ENCODE assay signal across 8 mouse cellular contexts in the genomic region with DNA sequence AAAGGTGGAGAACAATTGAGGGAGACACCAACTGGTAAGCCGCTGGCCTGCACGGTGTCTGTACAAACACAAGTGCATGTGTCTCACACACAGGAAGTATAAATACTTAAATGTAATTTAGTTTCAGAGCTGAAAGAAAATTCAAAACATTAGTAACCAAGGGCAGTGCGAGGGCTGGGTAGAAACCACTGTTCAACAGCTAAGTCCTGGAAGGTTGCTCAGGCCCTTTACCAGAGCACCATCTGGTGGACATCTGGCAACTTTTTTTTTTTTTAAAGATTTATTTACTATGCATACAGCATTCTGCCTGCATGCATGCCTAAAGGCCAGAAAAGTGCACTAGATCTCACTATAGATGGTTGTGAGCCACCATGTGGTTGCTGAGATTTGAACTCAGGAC. TPM values are rescaled to one million over a fixed set of nuclear protein-coding genes. Genes with fewer than 3 reads are reported as not detected.
A peak's percentile ranks its signal among the peaks of the same experiment; 100 is the strongest.
DNase-seq lines count a peak whose midpoint lies in the region; ATAC-seq and TF ChIP-seq lines count a peak whose summit lies in the region.

No protein-coding gene starts in this region.

- H3K4me1 ChIP-seq in cerebellum, adult 2 months (ENCODE audit: control insufficient read depth, insufficient read depth, low read length) = no peaks in the 10 kb centered on the region
- H3K4me1 ChIP-seq in neural tube, embryonic 15.5 days = peaks cover 6% of the 10 kb centered on the region

- no peak overlapping the region for H3K27ac ChIP-seq in cerebellum, adult 2 months (ENCODE audit: insufficient read depth, low read length)
- H3K27ac ChIP-seq in neural tube, embryonic 15.5 days (replicated peaks) = no peak overlapping the region

- no peak overlapping the region for H3K4me2 ChIP-seq in neural tube, embryonic 15.5 days

- H3K27me3 ChIP-seq in cerebellum, adult 2 months (ENCODE audit: control insufficient read depth, insufficient read depth, low read length) = no peaks in the 10 kb centered on the region
- no peaks in the 10 kb centered on the region for H3K27me3 ChIP-seq in neural tube, embryonic 15.5 days (replicated peaks)

- ATAC-seq in neural tube, embryonic 15.5 days (ENCODE audit: low FRiP score) = no peak
- ATAC-seq in granulocyte monocyte progenitor cell, adult 5-6 weeks (replicated peaks; ENCODE audit: poor library complexity, severe bottlenecking) = 0 out of 2 replicates have a peak, but pooled peaks have one; percentile 27

- peak; percentile 26; the same call in 1 of the 2 replicates for TF ChIP-seq CTCF in cerebellum, adult 2 months (IDR thresholded peaks at IDR 0.05; ENCODE audit: borderline replicate concordance, insufficient read depth, low read depth, low read length)

- H3K9ac ChIP-seq in neural tube, embryonic 15.5 days (replicated peaks) = no peak overlapping the region

- H3K9me3 ChIP-seq in neural tube, embryonic 15.5 days (replicated peaks) = no peaks in the 10 kb centered on the region

- H3K36me3 ChIP-seq in neural tube, embryonic 15.5 days = peaks cover 44% of the 10 kb centered on the region

- 70% methylated on average over 3 of the region's 3 CpGs for WGBS in cerebellum, adult 2 months
- 68% methylated on average over 3 of the region's 3 CpGs for WGBS in neural tube, embryonic 15.5 days

- no peak for DNase-seq in cerebellum, adult 2 months
- no peak for DNase-seq in cerebellum, adult 8-10 months
- DNase-seq in neural tube, embryonic 10.5 days (ENCODE audit: extremely low spot score, low spot score) = peak; percentile 22
- peak; percentile 31 for DNase-seq in lung, postnatal 25 days (ENCODE audit: low spot score)
- no peak for DNase-seq in ovary, postnatal 14 days (ENCODE audit: low spot score)
- DNase-seq in ovary, adult 18-20 months (ENCODE audit: low spot score) = no peak

- no peak for TF ChIP-seq POLR2A in cerebellum, adult 2 months (IDR thresholded peaks at IDR 0.05; ENCODE audit: borderline replicate concordance, insufficient read depth, low read length)

- no peak overlapping the region for H3K4me3 ChIP-seq in cerebellum, adult 2 months (replicated peaks; ENCODE audit: insufficient read depth, low read depth, low read length)
- H3K4me3 ChIP-seq in neural tube, embryonic 15.5 days (replicated peaks) = no peak overlapping the region

RNA-seq across cellular contexts. Expression of a gene that starts 5.9 kb away (rescaled TPM):
- polyA plus RNA-seq in cerebellum, adult 2 months (2012; rRNA removed) = 45.7 and 46.6 TPM in 2 replicates
- polyA plus RNA-seq in neural tube, embryonic 15.5 days (2015; fragmentation: Nextera tagmentation; extraction: Ambion mirVana) = 42.8 and 48.4 TPM in 2 replicates
- 29.6 and 38.1 TPM in 2 replicates for total RNA-seq in granulocyte monocyte progenitor cell, adult 5-6 weeks (2014; fragmentation: Nextera tagmentation)
- total RNA-seq in granulocyte monocyte progenitor cell, adult 5-6 weeks (2017) = 8.3 and 9.3 TPM in 2 replicates

RNA-seq across cellular contexts. Expression of a gene that starts 20.6 kb away (rescaled TPM):
- 22.5 and 22.8 TPM in 2 replicates for polyA plus RNA-seq in cerebellum, adult 2 months (2012; rRNA removed)
- 19.8 and 22.2 TPM in 2 replicates for polyA plus RNA-seq in neural tube, embryonic 15.5 days (2015; fragmentation: Nextera tagmentation; extraction: Ambion mirVana)
- total RNA-seq in granulocyte monocyte progenitor cell, adult 5-6 weeks (2014; fragmentation: Nextera tagmentation) = 1.8 TPM in 1 of 2 replicates, not detected in the other
- total RNA-seq in granulocyte monocyte progenitor cell, adult 5-6 weeks (2017) = not detected in 2 replicates

RNA-seq across cellular contexts. Expression of a gene that starts 53.7 kb away (rescaled TPM):
- 3.0 and 3.3 TPM in 2 replicates for polyA plus RNA-seq in cerebellum, adult 2 months (2012; rRNA removed)
- 6.2 and 10.4 TPM in 2 replicates for polyA plus RNA-seq in neural tube, embryonic 15.5 days (2015; fragmentation: Nextera tagmentation; extraction: Ambion mirVana)
- total RNA-seq in granulocyte monocyte progenitor cell, adult 5-6 weeks (2014; fragmentation: Nextera tagmentation) = 0.36 TPM in 1 of 2 replicates, not detected in the other
- not detected in 2 replicates for total RNA-seq in granulocyte monocyte progenitor cell, adult 5-6 weeks (2017)

Comparison
In these comparisons a context has a peak if more than half of its experiments do, and no peak if none do; other contexts are left out.
1. DNase-seq: peak in neural tube, embryonic 10.5 days (single experiment) and lung, postnatal 25 days (single experiment); none in cerebellum, adult 2 months (0 of 2), cerebellum, adult 8-10 months (single experiment), ovary, postnatal 14 days (single experiment) and ovary, adult 18-20 months (single experiment).